In the genomic region with DNA sequence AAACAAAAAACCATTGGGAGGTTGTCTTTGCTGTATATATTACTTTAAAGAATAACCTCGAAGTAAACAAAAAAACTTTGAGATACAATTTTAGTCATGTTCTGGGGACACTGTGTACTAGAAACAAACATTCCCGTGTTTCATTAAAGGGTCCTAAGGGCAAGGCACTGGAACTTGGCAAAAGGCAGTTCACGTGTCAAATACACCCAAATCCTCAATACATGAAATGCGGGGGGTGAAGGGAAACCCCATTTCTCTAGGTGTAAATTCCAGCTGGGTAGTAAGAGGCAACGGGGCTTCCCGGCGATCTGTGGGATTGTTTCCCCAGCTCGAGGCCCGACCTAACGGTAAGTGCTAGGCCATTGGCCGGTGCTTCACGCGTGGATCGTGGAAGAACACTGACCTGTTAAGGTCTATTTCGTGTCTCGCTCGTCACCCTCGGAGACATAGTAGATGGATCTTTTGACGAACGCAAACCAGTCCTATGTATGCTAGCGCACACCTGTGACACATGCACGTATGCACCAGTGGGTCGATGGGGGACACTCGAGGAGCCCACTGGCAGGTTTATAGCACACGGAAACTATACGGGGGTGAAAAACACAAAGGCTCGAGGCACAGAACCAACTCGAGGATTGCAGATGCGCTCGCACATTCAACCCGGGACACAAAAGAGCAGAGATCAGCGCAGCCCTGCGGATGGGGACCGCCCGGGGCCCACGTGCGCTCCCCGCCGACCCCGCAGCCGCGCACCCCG, we compare ENCODE assay signal across 8 mouse cellular contexts. TPM values are rescaled to one million over a fixed set of nuclear protein-coding genes. Genes with fewer than 3 reads are reported as not detected.
A peak's percentile ranks its signal among the peaks of the same experiment; 100 is the strongest.
DNase-seq lines count a peak whose midpoint lies in the region; ATAC-seq lines count a peak whose summit lies in the region.

No protein-coding gene starts in this region.

- H3K36me3 ChIP-seq in forebrain, embryonic 15.5 days: no peaks in the 10 kb centered on the region
- H3K36me3 ChIP-seq in hindbrain, embryonic 14.5 days (replicated peaks; ENCODE audit: control insufficient read depth, insufficient read depth): no peaks in the 10 kb centered on the region
- H3K36me3 ChIP-seq in megakaryocyte, embryonic 14.5 days (replicated peaks; ENCODE audit: low read length): no peaks in the 10 kb centered on the region

- H3K9ac ChIP-seq in forebrain, embryonic 15.5 days (replicated peaks): peak overlapping the region; percentile 86
- H3K9ac ChIP-seq in hindbrain, embryonic 14.5 days: peak overlapping the region; percentile 95

- H3K4me3 ChIP-seq in forebrain, embryonic 15.5 days: peak overlapping the region; percentile 87
- H3K4me3 ChIP-seq in hindbrain, embryonic 14.5 days (replicated peaks; ENCODE audit: low read length): peak overlapping the region; percentile 88
- peak overlapping the region; percentile 95 for H3K4me3 ChIP-seq in megakaryocyte, embryonic 14.5 days (replicated peaks)

- H3K9me3 ChIP-seq in forebrain, embryonic 15.5 days: no peaks in the 10 kb centered on the region
- no peaks in the 10 kb centered on the region for H3K9me3 ChIP-seq in hindbrain, embryonic 14.5 days (ENCODE audit: control insufficient read depth, low read length)
- H3K9me3 ChIP-seq in megakaryocyte, embryonic 14.5 days: peaks cover 12% of the 10 kb centered on the region; the same call in 1 of the 2 replicates

- peak; percentile 27 to 58 for DNase-seq in heart, adult 18-20 months
- no peak for DNase-seq in heart, adult 11 months
- peak; percentile 36 for DNase-seq in cerebellum, adult 11-12 months
- DNase-seq in hindbrain, embryonic 14.5 days (ENCODE audit: low spot score): peak; percentile 55
- DNase-seq in left cerebral cortex, adult 8-10 months (ENCODE audit: low spot score in 2 of 2): peak; percentile 23 to 42
- peak; percentile 32 for DNase-seq in right cerebral cortex, postnatal 4 days

- peak overlapping the region; percentile 79 for H3K4me2 ChIP-seq in forebrain, embryonic 15.5 days (replicated peaks)
- peak overlapping the region; percentile 85 for H3K4me2 ChIP-seq in hindbrain, embryonic 14.5 days (replicated peaks)

- H3K27ac ChIP-seq in forebrain, embryonic 15.5 days (replicated peaks): peak overlapping the region; percentile 89
- H3K27ac ChIP-seq in hindbrain, embryonic 14.5 days: peak overlapping the region; percentile 96

- H3K27me3 ChIP-seq in forebrain, embryonic 15.5 days: no peaks in the 10 kb centered on the region
- H3K27me3 ChIP-seq in hindbrain, embryonic 14.5 days (ENCODE audit: control insufficient read depth, insufficient read depth, low read length): no peaks in the 10 kb centered on the region
- peaks cover 38% of the 10 kb centered on the region for H3K27me3 ChIP-seq in megakaryocyte, embryonic 14.5 days (replicated peaks)

- 6% methylated on average over 43 of the region's 43 CpGs for WGBS in forebrain, embryonic 15.5 days
- WGBS in hindbrain, embryonic 14.5 days: 7% methylated on average over 43 of the region's 43 CpGs

- H3K4me1 ChIP-seq in forebrain, embryonic 15.5 days: peaks cover 30% of the 10 kb centered on the region
- peaks cover 31% of the 10 kb centered on the region for H3K4me1 ChIP-seq in hindbrain, embryonic 14.5 days (replicated peaks; ENCODE audit: control insufficient read depth, insufficient read depth, low read length)
- peaks cover 13% of the 10 kb centered on the region for H3K4me1 ChIP-seq in megakaryocyte, embryonic 14.5 days

- ATAC-seq in forebrain, embryonic 15.5 days (replicated peaks): peak; percentile 73
- peak; percentile 56 for ATAC-seq in hindbrain, embryonic 14.5 days (ENCODE audit: low FRiP score)

RNA-seq across cellular contexts. Expression of gene Prdm2, which starts 1.0 kb away (rescaled TPM):
- 10 to 100 TPM; 20.8 to 22.7 TPM for total RNA-seq in heart, adult 18-20 months (2021)
- 16.9 and 18.4 TPM in 2 replicates for polyA plus RNA-seq in forebrain, embryonic 15.5 days (2015; fragmentation: Nextera tagmentation; extraction: Ambion mirVana)
- polyA plus RNA-seq in hindbrain, embryonic 14.5 days (2014; fragmentation: Nextera tagmentation; extraction: Ambion mirVana): 15.3 and 16.1 TPM in 2 replicates
- total RNA-seq in left cerebral cortex, adult 8-10 months (2022): 10 to 100 TPM; 35.9 to 40.1 (median 39.0) TPM
- 1.2 and 4.5 TPM in 2 replicates for polyA plus RNA-seq in megakaryocyte, embryonic 14.5 days (2012; ENCODE audit: insufficient read depth, low replicate concordance)
